Mouse (Mus musculus) right cerebral cortex, adult 18-20 months (tissue): ENCODE results near the gene Acer3.
"Not testable (repeated sequence)": the region's sequence is repeated elsewhere in the genome, so short reads cannot be mapped to it uniquely, and the experiment has no call there.

Experiments used
- DNase-seq: peaks from one replicate; pipeline ENCODE4 v3.0.0; 2022; ENCODE audit warnings: mixed read lengths

Acer3 gene

DNA sequence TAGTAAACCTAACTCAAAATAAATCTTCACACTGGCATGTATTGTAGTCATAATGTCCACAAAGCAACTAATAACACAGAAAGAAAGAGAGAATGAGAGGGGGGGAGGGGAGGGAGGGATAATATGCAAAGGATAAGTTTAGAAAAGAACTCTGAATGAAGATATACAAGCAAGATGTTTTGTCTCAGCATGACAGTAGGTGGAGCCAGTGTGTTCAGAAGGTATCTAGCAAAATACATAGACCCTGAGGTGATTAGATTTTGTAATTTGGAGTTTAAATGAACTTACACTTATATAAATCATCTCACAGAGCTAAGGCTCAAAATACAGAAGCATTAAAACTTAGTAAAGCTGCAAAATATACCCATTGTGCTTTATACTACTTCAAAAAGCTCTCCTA lies 44.7 kb downstream of the Acer3 start:
- DNase-seq, result no peak

DNA sequence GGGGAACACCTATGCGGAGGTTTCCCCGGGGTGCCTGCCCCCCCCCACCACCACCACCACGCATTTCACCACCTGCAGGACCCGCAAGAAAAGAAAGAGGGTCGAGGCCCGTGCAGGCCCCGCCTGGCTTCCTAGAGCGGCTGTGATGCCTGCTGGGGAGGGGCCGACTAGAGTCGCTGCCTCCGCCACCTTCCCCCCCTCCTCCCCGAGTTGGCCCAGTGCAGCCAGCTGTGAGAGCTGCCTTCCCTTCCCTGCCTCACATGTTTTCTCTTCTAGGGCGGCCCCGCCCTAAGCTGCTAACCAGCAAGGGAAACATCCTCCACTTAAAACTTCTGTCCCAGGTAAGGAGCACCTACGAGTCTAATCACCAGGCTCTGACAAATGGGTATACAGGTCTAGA lies 52.8 kb downstream of the Acer3 start:
- not testable (repeated sequence) for DNase-seq

DNA sequence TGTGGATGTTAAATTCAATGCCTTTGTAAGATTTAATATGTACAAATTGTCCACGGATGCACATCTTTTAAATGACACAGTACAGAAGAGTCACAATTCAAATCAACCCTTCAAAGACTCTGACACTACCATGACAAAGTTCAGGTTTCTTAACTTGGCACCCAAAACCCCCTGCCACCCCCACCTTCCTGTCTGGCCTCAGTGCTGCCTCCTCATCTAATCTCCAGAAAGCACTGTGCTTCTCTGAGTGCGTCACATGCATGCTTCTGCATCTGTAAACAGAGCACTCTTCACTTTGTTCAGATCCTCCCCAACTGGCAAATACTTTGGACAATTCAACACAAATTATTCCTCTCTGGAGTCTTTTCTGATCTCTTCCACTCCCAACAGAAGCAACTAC lies 68.5 kb downstream of the Acer3 start:
- no peak for DNase-seq

DNA sequence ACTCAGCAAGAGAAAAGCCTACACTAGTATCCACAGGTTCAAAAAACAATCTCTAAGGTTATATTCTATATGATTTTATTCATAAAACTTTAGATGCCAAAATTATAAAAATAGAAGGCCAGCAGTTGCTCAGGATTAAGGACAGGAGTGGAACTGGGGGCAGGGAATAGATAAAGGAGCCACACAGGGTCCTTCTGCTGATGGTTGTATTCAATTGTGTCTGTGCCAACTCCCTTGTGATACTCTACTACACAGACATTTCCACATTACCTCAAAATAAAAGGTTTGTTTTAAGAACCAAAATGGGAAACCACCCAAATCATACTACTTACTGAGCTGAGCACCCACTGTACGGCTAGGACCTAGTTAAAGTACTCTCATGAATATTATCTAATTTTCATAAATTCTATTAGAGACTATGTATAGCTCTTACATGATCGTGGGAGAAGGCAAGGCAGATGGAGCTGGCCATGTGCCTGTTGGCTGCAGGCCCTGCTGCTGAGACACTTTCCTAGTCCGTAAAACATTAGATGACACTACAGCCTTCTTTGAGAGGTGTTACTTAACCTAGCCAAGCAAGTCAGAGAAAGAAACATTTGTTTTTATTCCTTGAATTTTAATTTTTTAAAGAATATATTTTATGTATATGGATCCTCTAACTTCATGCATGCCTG lies 84.2 kb downstream of the Acer3 start:
- DNase-seq, result peak; percentile 42

DNA sequence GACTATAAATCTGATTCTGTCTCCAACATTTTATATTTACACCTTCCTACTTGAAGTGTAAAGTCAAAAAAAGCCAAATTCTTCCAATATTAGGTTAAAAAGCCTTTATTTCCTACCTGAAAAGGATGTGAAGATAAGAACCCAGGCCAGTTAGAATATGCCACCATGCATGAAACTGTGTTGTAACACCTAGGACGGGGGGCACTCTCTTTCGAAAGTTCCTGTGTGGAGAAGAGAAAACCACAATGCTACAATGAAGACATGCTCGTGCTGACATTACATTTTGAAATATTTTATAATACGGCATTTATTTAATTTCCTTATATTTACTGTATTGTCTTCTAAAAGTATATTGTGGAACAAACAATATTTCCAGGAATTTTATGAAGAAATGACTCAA lies 97.2 kb downstream of the Acer3 start:
- no peak for DNase-seq

DNA sequence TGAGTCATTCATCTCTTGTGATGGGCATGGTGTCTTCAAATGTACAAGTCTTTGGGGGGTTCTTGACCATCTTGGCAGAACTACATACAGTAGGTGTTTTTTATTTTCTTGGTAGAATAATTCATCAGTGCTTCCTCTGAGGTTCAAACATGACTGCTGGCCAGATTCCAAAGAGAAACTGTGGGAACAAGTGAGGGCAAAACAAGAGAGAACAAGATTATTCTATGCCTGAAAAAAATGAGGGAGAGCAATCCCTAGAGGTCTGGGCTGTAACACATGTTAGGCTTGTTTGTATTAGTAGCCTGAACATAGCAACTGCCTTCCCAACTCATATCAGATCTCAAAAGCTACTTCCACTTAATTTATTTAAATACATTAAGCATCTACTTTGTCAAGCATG lies 104.3 kb downstream of the Acer3 start:
- DNase-seq, result no peak

DNA sequence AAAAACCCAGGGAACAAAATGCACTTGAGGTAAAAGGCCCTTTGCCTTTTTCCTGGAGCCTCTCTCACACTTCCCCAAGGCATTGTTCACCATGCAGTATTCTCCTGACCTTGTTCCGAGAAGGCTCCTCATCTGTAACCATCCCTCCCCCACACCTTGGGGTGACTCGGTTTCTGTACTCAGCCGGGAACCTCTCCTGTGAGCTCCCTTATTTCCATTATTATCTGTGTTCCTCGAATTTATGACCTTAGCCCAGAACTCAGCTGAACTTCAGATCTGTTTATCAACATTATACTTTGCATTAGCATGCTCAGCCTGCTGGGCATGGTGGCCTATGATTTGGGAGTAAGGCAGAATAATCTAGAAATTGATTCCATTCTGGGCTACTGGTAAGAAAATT lies 118.1 kb downstream of the Acer3 start:
- DNase-seq, result no peak

DNA sequence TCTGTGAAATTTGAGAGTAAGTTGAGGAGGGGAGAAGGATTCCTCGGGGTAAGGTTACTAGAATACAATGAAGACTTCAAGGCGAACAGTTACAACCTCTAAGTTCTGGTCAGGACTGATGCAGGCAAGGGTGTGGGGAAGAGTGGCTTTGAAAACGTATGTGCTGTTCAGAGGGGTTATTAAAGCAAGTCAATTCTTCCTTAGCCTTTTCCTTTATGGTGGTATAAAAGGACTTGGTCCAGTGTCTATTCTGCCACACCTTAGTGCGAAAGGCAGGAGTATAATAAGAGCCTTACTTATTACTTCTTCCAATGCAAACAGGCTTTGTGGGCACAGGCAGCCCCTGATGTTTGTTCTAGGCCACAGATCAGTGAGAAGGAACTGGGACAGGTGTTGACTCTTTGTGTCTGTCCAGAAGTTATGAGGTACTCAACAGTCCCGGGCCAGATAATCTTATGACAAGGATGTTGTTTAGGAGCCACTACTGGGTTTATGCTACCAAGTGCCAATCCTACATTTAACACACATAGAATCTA lies 119.4 kb downstream of the Acer3 start:
- no peak for DNase-seq

DNA sequence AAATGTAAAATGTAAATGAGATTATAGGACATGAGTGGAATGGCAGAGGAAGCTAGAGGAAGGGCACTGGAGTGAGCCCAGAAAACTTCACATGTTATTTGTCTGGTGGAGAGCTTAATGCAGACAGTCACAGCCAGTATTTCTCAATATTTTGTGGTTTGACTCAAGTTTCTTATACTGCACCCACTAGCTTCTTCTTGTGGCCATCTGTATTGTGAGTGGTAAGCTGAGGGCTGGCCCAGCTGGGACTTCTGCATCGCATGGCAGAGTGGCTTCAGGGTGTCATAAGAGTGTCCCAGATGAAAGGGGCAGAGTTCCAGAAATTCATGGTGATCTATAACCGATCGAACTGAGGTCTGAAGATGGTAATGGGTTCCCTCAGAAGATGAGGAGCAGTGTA lies 120.6 kb downstream of the Acer3 start:
- no peak for DNase-seq

DNA sequence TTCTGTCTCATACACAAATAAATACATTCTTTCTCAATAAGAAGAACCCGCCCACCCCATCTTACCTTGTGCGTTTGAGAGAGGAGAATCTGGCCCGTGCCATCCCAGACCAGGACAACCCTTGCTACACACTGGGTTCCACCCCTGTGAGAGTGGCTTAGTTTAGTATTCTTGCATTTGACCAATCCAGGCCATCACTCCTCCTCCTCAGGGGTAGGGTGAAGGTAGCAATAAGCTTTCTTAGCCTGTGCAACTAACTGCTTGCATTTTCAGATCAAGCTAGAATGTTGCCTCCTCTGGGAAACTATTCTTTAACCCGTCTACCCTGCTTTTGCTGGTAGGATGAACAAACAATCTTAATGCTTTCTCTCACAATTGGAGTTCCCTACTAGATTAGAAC lies 121.6 kb downstream of the Acer3 start, which contains the start of gene B3gnt6:
Gene B3gnt6 (minus strand): TSS at position 101 of the 400 bp plus-strand sequence.
- DNase-seq, result no peak

DNA sequence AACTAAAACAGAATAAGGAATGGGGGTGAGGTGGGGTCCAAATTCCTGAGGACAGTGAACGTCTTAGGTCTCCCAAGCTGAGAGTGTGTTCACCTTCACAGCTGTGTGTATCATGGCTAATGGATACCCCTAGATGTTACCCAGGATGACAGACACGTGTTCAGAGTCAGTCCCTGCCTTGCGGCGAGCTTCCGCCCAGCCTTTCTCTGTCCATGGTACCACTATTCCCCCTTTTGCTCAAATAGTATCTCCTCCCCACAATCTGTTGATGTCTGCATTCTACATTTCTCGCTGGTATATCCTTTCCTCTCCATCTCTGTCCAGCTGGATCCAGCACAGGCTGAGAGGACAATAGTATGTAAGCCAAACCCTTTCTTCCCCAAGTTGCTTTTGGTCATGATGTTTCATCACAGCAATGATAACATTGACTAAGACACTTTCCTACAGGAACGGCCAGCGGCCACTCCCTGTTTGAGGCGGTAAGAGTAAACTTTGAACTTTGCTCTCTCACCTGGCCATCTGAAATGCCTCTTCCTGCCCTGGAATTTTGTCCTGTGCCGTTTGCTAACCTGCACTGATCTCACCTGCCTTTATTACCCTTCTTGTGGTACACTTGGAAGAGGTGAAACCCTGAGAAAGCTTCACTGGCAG lies 125.7 kb downstream of the Acer3 start:
- DNase-seq, result no peak

DNA sequence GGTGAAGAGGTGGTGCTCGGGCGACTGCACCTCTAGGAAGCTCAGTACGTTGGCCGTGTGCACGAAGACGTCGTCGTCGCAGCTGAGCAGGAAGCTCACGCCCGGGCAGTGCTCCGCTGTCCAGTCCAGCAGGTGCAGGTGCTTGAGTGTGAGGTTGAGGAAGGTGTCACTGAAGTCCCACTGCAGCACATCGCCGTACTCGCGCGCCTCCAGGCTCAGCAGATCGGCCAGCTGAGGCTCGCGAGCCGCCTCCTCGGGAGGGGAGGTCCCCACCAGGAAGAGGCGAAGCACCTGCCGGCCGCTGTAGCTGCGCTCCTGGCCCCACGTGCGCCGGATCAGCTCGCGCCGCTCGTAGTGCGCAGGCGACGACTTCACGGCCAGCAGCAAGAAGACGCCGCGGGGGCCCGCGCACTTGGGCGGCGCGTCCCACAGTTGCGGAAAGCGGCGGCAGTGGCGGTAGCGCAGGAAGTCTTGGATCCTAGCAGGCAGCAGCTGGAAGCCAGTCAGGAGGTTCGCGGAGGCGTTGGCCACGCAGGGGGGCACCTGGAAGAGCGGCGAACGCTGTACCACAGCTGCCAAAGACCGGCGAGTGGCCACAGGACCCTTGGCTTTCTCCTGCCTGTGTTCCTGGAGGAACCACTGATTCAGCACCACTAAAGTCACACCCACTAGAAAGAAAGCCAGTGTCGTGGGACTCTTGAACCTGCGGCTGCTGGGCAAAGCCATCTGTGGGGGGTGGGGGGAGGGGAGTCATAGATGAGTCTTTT lies 126.8 kb downstream of the Acer3 start:
- peak; percentile 44 for DNase-seq

DNA sequence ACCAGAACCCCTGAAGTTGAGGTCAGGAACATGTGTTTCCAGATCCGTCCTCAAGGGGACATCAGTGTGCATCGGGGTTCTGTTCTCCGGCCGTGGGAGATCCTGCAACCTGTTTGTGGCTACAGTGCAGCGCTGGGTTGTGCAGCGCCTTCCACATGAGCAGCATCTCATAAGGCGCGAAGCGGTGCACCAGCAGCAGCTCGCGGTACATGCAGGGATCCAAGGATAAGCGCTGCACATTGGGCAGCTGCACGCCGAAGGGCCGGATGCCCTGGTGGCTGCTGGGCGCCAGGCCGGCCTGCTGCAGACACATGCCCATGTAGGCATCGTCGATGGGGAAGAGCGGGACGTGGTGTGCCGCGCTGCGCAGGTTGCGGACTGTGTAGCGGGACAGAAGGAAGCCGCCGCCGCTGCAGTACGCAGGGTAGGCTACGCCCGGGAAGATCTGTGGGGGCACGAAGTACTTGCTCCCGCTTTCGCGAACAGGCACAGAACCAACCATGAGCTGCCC lies 127.4 kb downstream of the Acer3 start:
- DNase-seq, result peak; percentile 17

DNA sequence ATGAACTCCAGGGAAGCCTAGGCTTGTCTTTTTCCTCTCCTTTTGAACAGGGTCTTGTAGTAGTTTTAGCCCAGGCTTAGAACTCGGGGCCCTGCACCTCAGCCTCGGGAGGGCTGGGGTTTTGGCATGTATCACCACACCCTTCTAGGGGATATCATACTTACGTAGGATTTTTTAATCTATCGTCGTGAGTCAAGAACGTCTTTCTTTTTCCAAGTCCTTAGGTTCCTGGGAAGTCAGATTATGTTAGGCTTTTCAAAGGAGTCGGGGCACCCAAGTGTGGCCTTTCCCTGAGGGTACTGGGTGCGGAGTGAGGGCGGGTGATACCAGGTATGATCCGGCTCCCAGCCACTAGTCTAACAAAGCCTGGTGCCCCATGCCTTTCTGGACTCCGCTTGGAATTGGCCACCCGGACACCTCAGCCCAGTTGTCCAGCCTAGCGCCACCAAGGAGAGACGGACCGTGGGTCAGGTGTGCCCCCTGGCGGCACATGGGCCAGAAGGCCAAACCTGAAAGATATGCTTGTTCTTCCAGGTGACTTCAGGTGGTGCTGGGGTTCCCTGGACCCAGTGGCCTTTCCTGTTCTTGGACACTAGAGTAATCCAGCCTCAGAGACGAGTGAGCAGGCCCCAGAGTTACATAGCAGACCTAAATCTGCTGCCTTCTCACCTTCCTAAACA lies 129.3 kb downstream of the Acer3 start:
- no peak for DNase-seq

DNA sequence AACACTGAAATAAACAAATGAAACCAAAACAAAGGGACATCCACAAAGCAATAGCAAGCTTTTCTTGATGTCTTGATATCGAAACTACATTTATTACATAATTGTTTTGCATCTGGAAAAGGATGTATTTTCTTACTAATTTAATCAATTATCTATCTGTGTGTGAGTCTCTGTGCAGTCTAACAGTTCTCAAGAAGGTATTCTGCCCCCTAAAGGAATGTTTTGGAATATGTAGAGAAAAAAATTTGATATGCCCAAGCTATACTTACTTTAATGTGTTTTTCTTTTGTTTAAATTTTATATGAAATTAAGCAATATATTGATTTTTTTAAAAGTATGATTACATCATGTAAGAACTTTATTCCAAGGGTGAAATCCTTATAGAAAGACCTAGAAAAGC lies 130.4 kb downstream of the Acer3 start:
- no peak for DNase-seq

DNA sequence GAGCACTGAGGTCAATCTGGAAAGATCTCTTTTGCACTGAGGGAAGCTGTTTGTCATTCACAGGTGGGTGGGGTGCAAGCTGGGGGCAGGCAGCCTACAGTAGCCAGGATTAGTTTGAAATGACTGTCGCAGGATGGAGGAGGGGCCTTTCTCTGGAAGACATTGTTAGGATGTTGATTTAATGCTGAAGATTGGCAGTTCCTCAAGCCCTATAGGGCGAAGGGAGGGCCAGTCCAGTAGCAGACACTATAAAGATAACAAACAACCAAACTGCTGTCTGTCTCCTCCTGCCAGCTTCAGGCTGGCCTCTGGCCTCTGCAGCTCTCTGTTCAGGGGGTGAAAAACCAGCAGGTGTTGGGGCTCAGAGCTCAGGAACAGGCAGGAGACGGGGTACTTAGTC lies 131.3 kb downstream of the Acer3 start:
- DNase-seq, result no peak

DNA sequence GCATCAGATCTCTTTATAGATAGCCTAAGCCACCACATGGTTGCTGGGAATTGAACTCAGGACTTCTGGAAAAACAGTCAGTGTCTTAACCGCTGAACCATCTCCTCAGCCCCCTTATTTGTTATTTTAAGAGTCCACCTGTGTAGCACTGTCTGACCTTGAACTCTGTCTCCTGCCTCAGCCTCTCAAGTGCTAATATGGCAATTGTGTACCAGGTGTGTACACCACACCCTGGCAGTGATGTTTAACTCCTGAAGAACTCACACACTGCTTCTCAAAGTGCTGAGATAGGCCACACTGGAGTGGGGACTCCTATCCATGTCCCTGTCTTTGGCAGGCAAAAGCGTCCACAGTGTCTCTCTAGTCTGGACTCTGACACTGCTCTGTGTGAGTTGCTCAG lies 132.3 kb downstream of the Acer3 start:
- no peak for DNase-seq

DNA sequence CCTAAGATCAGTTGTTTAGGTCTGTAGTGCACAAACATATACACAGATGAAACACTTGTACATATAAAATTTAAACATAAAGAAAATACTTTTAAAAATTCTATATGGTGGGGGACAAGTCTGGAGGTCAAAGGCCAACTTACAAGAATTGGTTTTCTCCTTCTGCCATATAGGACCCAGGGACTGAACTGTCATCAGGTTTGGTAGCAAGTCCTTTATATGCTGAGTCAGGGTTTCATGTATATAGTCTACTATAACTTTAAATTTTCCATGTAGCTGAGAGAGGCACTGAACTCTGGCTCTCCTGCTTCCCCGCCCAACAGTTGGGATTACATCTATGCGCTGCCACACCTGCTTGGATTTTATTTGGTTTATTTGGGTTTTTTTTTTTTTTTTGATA lies 132.8 kb downstream of the Acer3 start:
- no peak for DNase-seq

DNA sequence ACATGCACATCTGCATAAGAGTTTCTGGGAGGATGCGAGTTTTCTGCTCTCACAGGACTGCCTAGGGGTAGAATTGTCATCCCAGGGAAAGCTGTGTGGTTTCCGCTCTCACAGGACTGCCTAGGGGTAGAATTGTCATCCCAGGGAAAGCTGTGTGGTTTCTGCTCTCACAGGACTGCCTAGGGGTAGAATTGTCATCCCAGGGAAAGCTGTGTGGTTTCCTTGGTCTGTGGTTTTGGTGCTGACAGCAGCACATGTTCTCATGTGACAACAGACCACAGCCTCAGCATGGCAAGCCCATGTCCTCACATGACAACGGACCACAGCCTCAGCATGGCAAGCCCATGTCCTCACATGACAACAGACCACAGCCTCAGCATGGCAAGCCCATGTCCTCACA lies 133.7 kb downstream of the Acer3 start:
- DNase-seq, result not testable (repeated sequence)

DNA sequence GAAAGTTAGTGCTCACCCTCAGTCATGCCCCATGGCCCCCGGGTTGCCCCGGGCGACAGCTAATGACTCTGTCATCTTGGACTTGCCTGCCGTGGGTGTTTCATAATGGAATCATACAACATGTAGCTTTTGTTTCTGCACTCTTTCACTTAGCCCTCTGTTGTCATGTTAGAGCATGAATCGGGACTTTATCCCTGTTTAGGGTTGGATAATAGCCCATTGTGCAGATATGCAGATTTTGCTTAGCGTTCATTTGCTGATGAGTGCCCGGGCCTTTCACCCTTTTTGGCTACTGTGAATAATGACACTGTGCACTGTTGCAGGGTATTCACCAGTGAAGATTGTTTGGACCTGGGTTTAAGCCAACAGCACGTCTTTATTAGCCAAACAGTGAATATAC lies 134.4 kb downstream of the Acer3 start:
- peak; percentile 12 for DNase-seq

DNA sequence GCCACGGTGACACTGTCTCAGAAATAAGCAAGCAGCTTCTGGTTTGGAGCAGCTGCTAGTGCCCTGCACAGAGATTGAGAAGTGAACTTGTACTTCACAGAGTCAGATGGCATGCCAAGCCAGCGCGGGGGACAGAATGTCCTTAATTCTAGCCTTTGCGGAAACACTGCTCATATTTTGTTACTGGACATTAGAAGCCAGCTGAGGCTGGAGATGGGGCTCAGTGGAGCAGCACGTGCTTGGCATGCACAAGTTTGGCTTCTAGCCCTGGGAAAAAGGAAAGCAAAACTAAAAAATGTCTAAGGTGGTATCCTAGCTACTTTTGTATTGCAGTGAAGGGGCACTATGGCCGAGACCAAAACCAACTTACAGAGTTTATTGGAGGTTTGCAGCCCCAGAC lies 135.7 kb downstream of the Acer3 start:
- no peak for DNase-seq

DNA sequence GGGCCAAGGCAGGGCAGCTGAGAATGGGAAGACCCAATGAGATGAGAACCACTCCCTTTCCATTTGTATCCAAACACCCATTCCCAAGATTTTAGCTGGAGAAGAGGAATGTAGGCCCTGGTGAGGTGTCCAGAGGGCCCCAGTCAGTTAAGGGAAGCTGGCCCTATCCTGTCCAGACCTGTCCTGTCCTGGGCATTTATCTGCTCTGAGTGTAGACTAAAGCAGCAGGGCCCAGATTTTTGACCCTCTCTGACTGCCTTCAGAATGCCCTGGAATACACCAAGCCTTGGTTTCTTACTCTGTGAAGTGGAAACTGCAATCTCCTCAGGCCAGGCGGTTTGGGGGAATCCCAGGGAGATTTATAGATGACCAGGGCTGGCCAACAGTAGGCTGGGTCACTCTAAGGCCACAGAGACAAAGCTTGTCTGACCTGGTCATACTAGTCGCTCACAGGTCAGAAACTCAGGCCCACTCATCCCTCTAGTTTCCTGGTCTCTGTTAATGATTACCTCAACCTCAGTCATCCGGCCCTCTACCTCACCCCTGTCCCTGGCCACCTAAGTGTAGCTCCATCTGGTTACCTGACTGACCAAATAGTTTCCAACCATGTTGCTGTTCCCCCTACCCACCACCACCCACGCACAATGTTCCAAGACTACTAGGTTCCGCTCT lies 142.3 kb downstream of the Acer3 start:
- no peak for DNase-seq
